Mouse (Mus musculus) heart, embryonic 13.5 days (tissue): ENCODE results near the gene Gm16368. TPM values are rescaled to one million over a fixed set of nuclear protein-coding genes. Genes with fewer than 3 reads are reported as not detected.
"Not testable (repeated sequence)": the region's sequence is repeated elsewhere in the genome, so short reads cannot be mapped to it uniquely, and the experiment has no call there.

Source experiments
- ATAC-seq: fragments of 200-750 bp; cut with Nextera tagmentation; 2 replicates; pipeline ENCODE4 v1.8.0; 2017; ENCODE audit warnings: moderate TSS enrichment; ENCODE audit not compliant: insufficient number of reproducible peaks, low FRiP score, low TSS enrichment; ENCODE audit errors: extremely low read depth
- H3K27ac ChIP-seq: fragments of 300-500 bp; sonication (generic); replicated peaks from 2 replicates; pipeline ENCODE4 v1.5.1; 2015; ENCODE audit warnings: moderate library complexity, mild to moderate bottlenecking, inconsistent platforms
- H3K27me3 ChIP-seq: fragments of 300-500 bp; sonication (generic); replicated peaks from 2 replicates; pipeline ENCODE4 v1.6.1; 2015; ENCODE audit warnings: mild to moderate bottlenecking, inconsistent platforms
- H3K36me3 ChIP-seq: fragments of 300-500 bp; sonication (generic); 2 replicates; pipeline ENCODE4 v1.6.1; 2015; ENCODE audit warnings: mild to moderate bottlenecking, inconsistent platforms
- H3K4me1 ChIP-seq: fragments of 300-500 bp; sonication (generic); 2 replicates; pipeline ENCODE4 v1.6.1; 2015; ENCODE audit warnings: inconsistent platforms
- H3K4me2 ChIP-seq: fragments of 300-500 bp; sonication (generic); 2 replicates; pipeline ENCODE4 v1.6.1; 2015; ENCODE audit warnings: inconsistent platforms, mild to moderate bottlenecking, moderate library complexity
- H3K4me3 ChIP-seq: fragments of 300-500 bp; sonication (generic); 2 replicates; pipeline ENCODE4 v1.5.1; 2015; ENCODE audit warnings: moderate library complexity, mild to moderate bottlenecking, inconsistent platforms
- H3K9ac ChIP-seq: fragments of 300-500 bp; sonication (generic); 2 replicates; pipeline ENCODE4 v1.6.1; 2015; ENCODE audit warnings: inconsistent platforms, mild to moderate bottlenecking, moderate library complexity
- H3K9me3 ChIP-seq: fragments of 300-500 bp; sonication (generic); 2 replicates; pipeline ENCODE4 v1.6.1; 2016; ENCODE audit warnings: inconsistent platforms
- WGBS: fragments of 180-500 bp; shearing (Covaris S2); methylation state at CpG from one replicate; pipeline ENCODE4 v1.1.7; 2015; ENCODE audit warnings: mixed read lengths; 5-methylcytosine and 5-hydroxymethylcytosine counted together
- polyA plus RNA-seq: library from polyadenylated mRNA; unstranded; fragments of >200 nt; fragmentation: Nextera tagmentation; extraction: Ambion mirVana; gene quantifications from 2 replicates; pipeline ENCODE4 v1.2.1, GENCODE M21; 2015

Gm16368 gene
- not detected in 2 replicates for polyA plus RNA-seq

GRCm38 (mm10) chr12:88083397-88083796, at the start of gene Gm16368:
Gm16368 (plus strand) TSS chr12:88083697.
- not testable (repeated sequence) for H3K27me3 ChIP-seq, H3K36me3 ChIP-seq, H3K27ac ChIP-seq, H3K9ac ChIP-seq, ATAC-seq, H3K4me1 ChIP-seq, H3K4me3 ChIP-seq, H3K4me2 ChIP-seq, H3K9me3 ChIP-seq
- WGBS, result 65% methylated on average over 1 of the region's 1 CpGs

GRCm38 (mm10) chr12:88039062-88039461, 44.4 kb upstream of the Gm16368 start:
- H3K27me3 ChIP-seq, H3K4me1 ChIP-seq, H3K27ac ChIP-seq, ATAC-seq, H3K4me2 ChIP-seq, H3K9ac ChIP-seq, H3K4me3 ChIP-seq, H3K36me3 ChIP-seq: not testable (repeated sequence)
- peaks cover 16% of the 10 kb centered on the region for H3K9me3 ChIP-seq

GRCm38 (mm10) chr12:88039703-88040102, 43.8 kb upstream of the Gm16368 start:
- not testable (repeated sequence) for H3K36me3 ChIP-seq, H3K9ac ChIP-seq, H3K4me3 ChIP-seq, H3K4me2 ChIP-seq, H3K27me3 ChIP-seq, ATAC-seq, H3K27ac ChIP-seq, H3K4me1 ChIP-seq
- peaks cover 10% of the 10 kb centered on the region; the same call in 1 of the 2 replicates for H3K9me3 ChIP-seq
- 68% methylated on average over 1 of the region's 1 CpGs for WGBS

- not testable (repeated sequence) for H3K9ac ChIP-seq, H3K4me1 ChIP-seq, H3K36me3 ChIP-seq, H3K27ac ChIP-seq, H3K4me3 ChIP-seq, ATAC-seq, H3K4me2 ChIP-seq, H3K27me3 ChIP-seq
- 46% methylated on average over 1 of the region's 1 CpGs for WGBS
- peaks cover 21% of the 10 kb centered on the region for H3K9me3 ChIP-seq
Measured at GRCm38 (mm10) chr12:88045226-88045625, 38.3 kb upstream of the Gm16368 start.

Other genes with a start within 250 kb of the Gm16368 start
- gene Gm2001, start 241.4 kb upstream of the Gm16368 start, polyA plus RNA-seq, result not detected in 2 replicates
- gene Gm2016, start 209.6 kb upstream of the Gm16368 start, polyA plus RNA-seq, result not detected in 2 replicates
- not detected in 2 replicates for gene Gm2022, start 188.3 kb upstream of the Gm16368 start, polyA plus RNA-seq
- not detected in 2 replicates for gene Gm2035, start 163.8 kb upstream of the Gm16368 start, polyA plus RNA-seq
- not detected in 2 replicates for gene Gm2042, start 129.6 kb upstream of the Gm16368 start, polyA plus RNA-seq
- gene Gm2075, start 71.8 kb upstream of the Gm16368 start, polyA plus RNA-seq, result not detected in 2 replicates
- gene Gm6803, start 64.9 kb upstream of the Gm16368 start, polyA plus RNA-seq, result not detected in 2 replicates
- gene Gm2056, start 56.7 kb upstream of the Gm16368 start, polyA plus RNA-seq, result not detected in 2 replicates
- gene Gm10436, start 98.4 kb downstream of the Gm16368 start, polyA plus RNA-seq, result not detected in 2 replicates
- gene Gm8332, start 166.4 kb downstream of the Gm16368 start, polyA plus RNA-seq, result not detected in 2 replicates
- not detected in 2 replicates for gene Gm5662, start 190.8 kb downstream of the Gm16368 start, polyA plus RNA-seq
- not detected in 2 replicates for gene Gm5039, start 240.3 kb downstream of the Gm16368 start, polyA plus RNA-seq